ENCODE assay signal across 19 mouse cellular contexts in genomic region chr5:139440451-139440850, GRCm38 (mm10). TPM values are rescaled to one million over a fixed set of nuclear protein-coding genes. Genes with fewer than 3 reads are reported as not detected.
DNase-seq lines count a peak whose midpoint lies in the region; ATAC-seq lines count a peak whose summit lies in the region.
"Had no signal": no experiment of that assay in that cellular context is flagged by ENCODE, and none has a peak within 500 bp of the region (broad histone marks: within the 10 kb centered on the region; RNA-seq: fewer than 3 reads in every experiment).

No protein-coding gene starts in this region.

- no peaks in the 10 kb centered on the region for H3K27me3 ChIP-seq in midbrain, embryonic 10.5 days (ENCODE audit: low read depth, poor library complexity, severe bottlenecking)
- no peaks in the 10 kb centered on the region for H3K27me3 ChIP-seq in midbrain, embryonic 15.5 days (replicated peaks)
- no peaks in the 10 kb centered on the region for H3K27me3 ChIP-seq in embryonic facial prominence, embryonic 10.5 days (replicated peaks; ENCODE audit: low read depth, poor library complexity, severe bottlenecking)
- H3K27me3 ChIP-seq: limb, embryonic 13.5 days; midbrain, embryonic 12.5 days had no signal

- H3K4me2 ChIP-seq in midbrain, embryonic 15.5 days, result no peak overlapping the region
- H3K4me2 ChIP-seq: limb, embryonic 13.5 days; midbrain, embryonic 12.5 days had no signal

- peak; percentile 47 to 58 for DNase-seq in cerebellum, adult 18-20 months
- DNase-seq in heart, adult 9 months (ENCODE audit: low spot score in 2 of 2), result peak; percentile 42 to 51
- DNase-seq in heart, postnatal 25 days (ENCODE audit: low spot score), result no peak
- no peak for DNase-seq in midbrain, embryonic 10.5 days (ENCODE audit: low spot score)
- DNase-seq in embryonic facial prominence, embryonic 10.5 days (ENCODE audit: low spot score), result no peak
- DNase-seq in urinary bladder, postnatal 25 days (ENCODE audit: low spot score), result no peak
- DNase-seq: kidney, adult 2 months; kidney, postnatal 36 days; liver, postnatal 0 days; lung, postnatal 4 days; right cerebral cortex, postnatal 25 days; thymus, postnatal 36 days had no signal

- peak overlapping the region; percentile 39; the same call in 1 of the 2 replicates for H3K27ac ChIP-seq in midbrain, embryonic 10.5 days (replicated peaks)
- no peak overlapping the region for H3K27ac ChIP-seq in midbrain, embryonic 15.5 days
- H3K27ac ChIP-seq in embryonic facial prominence, embryonic 10.5 days (replicated peaks), result 0 out of 2 replicates have a peak overlapping the region, but pooled peaks have one; percentile 30
- H3K27ac ChIP-seq: forebrain, embryonic 10.5 days; limb, embryonic 13.5 days; midbrain, embryonic 12.5 days had no signal

- 94% methylated on average over 5 of the region's 5 CpGs for WGBS in midbrain, embryonic 10.5 days
- WGBS in midbrain, embryonic 15.5 days, result 77% methylated on average over 5 of the region's 5 CpGs
- WGBS in embryonic facial prominence, embryonic 10.5 days, result 92% methylated on average over 5 of the region's 5 CpGs

- H3K4me1 ChIP-seq in midbrain, embryonic 10.5 days, result peaks cover 25% of the 10 kb centered on the region
- peaks cover 15% of the 10 kb centered on the region for H3K4me1 ChIP-seq in midbrain, embryonic 15.5 days
- H3K4me1 ChIP-seq in embryonic facial prominence, embryonic 10.5 days, result peaks cover 3% of the 10 kb centered on the region

- H3K9me3 ChIP-seq in midbrain, embryonic 10.5 days (replicated peaks), result no peaks in the 10 kb centered on the region
- H3K9me3 ChIP-seq in midbrain, embryonic 15.5 days, result no peaks in the 10 kb centered on the region
- no peaks in the 10 kb centered on the region for H3K9me3 ChIP-seq in embryonic facial prominence, embryonic 10.5 days
- H3K9me3 ChIP-seq: forebrain, embryonic 10.5 days; limb, embryonic 13.5 days; midbrain, embryonic 12.5 days had no signal

- H3K4me3 ChIP-seq in midbrain, embryonic 10.5 days, result no peak overlapping the region
- H3K4me3 ChIP-seq in midbrain, embryonic 15.5 days, result no peak overlapping the region
- no peak overlapping the region for H3K4me3 ChIP-seq in embryonic facial prominence, embryonic 10.5 days
- H3K4me3 ChIP-seq: forebrain, embryonic 10.5 days; limb, embryonic 13.5 days; midbrain, embryonic 12.5 days had no signal

- ATAC-seq in cerebellum, adult (ENCODE audit: insufficient number of reproducible peaks, low FRiP score, low TSS enrichment), result no peak
- no peak for ATAC-seq in midbrain, embryonic 15.5 days (replicated peaks)
- ATAC-seq: activated CD4-positive, CD25-positive, alpha-beta regulatory T cell, adult 4 months; liver, postnatal 0 days had no signal

- intact Hi-C loops in heart, postnatal 25 days (cut with DNase I), result no loop called here

- peaks cover 9% of the 10 kb centered on the region; the same call in 1 of the 2 replicates for H3K36me3 ChIP-seq in midbrain, embryonic 10.5 days
- no peaks in the 10 kb centered on the region for H3K36me3 ChIP-seq in midbrain, embryonic 15.5 days (replicated peaks)
- peaks cover 11% of the 10 kb centered on the region for H3K36me3 ChIP-seq in embryonic facial prominence, embryonic 10.5 days (replicated peaks)
- H3K36me3 ChIP-seq: midbrain, embryonic 12.5 days had no signal

- H3K9ac ChIP-seq in midbrain, embryonic 15.5 days, result no peak overlapping the region
- H3K9ac ChIP-seq: limb, embryonic 13.5 days; liver, postnatal 0 days; midbrain, embryonic 12.5 days had no signal

RNA-seq across cellular contexts. Expression of gene Gper1, which starts 17.5 kb away (rescaled TPM):
- total RNA-seq in heart, postnatal 25 days (2021), result 1 to 10 TPM; 1.3 to 2.1 TPM
- 0.77 and 2.5 TPM in 2 replicates for polyA plus RNA-seq in midbrain, embryonic 10.5 days (2016; fragmentation: Nextera tagmentation; extraction: Ambion mirVana)
- 8.2 and 9.5 TPM in 2 replicates for polyA plus RNA-seq in midbrain, embryonic 15.5 days (2015; fragmentation: Nextera tagmentation; extraction: Ambion mirVana)
- polyA plus RNA-seq in embryonic facial prominence, embryonic 10.5 days (2016; fragmentation: Nextera tagmentation; extraction: Ambion mirVana), result 0.33 and 0.46 TPM in 2 replicates
- total RNA-seq: common myeloid progenitor, adult 5-6 weeks had no signal
- polyA plus RNA-seq: activated CD4-positive, CD25-positive, alpha-beta regulatory T cell, adult 4 months had no signal

RNA-seq across cellular contexts. Expression of gene 3110082I17Rik, which starts 19.9 kb away (rescaled TPM):
- total RNA-seq in heart, postnatal 25 days (2021), result 1 to 10 TPM; 5.0 to 5.3 TPM
- polyA plus RNA-seq in midbrain, embryonic 10.5 days (2016; fragmentation: Nextera tagmentation; extraction: Ambion mirVana), result 56.6 and 64.7 TPM in 2 replicates
- 16.7 and 17.9 TPM in 2 replicates for polyA plus RNA-seq in midbrain, embryonic 15.5 days (2015; fragmentation: Nextera tagmentation; extraction: Ambion mirVana)
- polyA plus RNA-seq in embryonic facial prominence, embryonic 10.5 days (2016; fragmentation: Nextera tagmentation; extraction: Ambion mirVana), result 58.2 and 58.5 TPM in 2 replicates

RNA-seq across cellular contexts. Expression of gene C130050O18Rik, which starts 35.4 kb away (rescaled TPM):
- total RNA-seq in heart, postnatal 25 days (2021), result under 1 TPM; 0.70 to 0.78 TPM
- 0.32 and 0.39 TPM in 2 replicates for polyA plus RNA-seq in midbrain, embryonic 10.5 days (2016; fragmentation: Nextera tagmentation; extraction: Ambion mirVana)
- 0.18 and 0.33 TPM in 2 replicates for polyA plus RNA-seq in midbrain, embryonic 15.5 days (2015; fragmentation: Nextera tagmentation; extraction: Ambion mirVana)
- polyA plus RNA-seq in embryonic facial prominence, embryonic 10.5 days (2016; fragmentation: Nextera tagmentation; extraction: Ambion mirVana), result 0.16 and 0.26 TPM in 2 replicates
- polyA plus RNA-seq: activated CD4-positive, CD25-positive, alpha-beta regulatory T cell, adult 4 months had no signal

RNA-seq across cellular contexts. Expression of gene Zfand2a, which starts 43.9 kb away (rescaled TPM):
- 10 to 100 TPM; 15.1 to 16.5 TPM for total RNA-seq in heart, postnatal 25 days (2021)
- polyA plus RNA-seq in midbrain, embryonic 10.5 days (2016; fragmentation: Nextera tagmentation; extraction: Ambion mirVana), result 9.1 and 12.2 TPM in 2 replicates
- 22.7 and 24.2 TPM in 2 replicates for polyA plus RNA-seq in midbrain, embryonic 15.5 days (2015; fragmentation: Nextera tagmentation; extraction: Ambion mirVana)
- polyA plus RNA-seq in embryonic facial prominence, embryonic 10.5 days (2016; fragmentation: Nextera tagmentation; extraction: Ambion mirVana), result 10.2 and 12.5 TPM in 2 replicates

Comparison
In these comparisons a context has a peak if more than half of its experiments do, and no peak if none do; other contexts are left out.
1. DNase-seq: peak in cerebellum, adult 18-20 months (2 of 2) and heart, adult 9 months (2 of 2); none in heart, postnatal 25 days (single experiment), midbrain, embryonic 10.5 days (single experiment), embryonic facial prominence, embryonic 10.5 days (single experiment) and urinary bladder, postnatal 25 days (single experiment).